Mouse (Mus musculus): ENCODE data around the gene Osbpl3.

The Osbpl3 gene

DNA sequence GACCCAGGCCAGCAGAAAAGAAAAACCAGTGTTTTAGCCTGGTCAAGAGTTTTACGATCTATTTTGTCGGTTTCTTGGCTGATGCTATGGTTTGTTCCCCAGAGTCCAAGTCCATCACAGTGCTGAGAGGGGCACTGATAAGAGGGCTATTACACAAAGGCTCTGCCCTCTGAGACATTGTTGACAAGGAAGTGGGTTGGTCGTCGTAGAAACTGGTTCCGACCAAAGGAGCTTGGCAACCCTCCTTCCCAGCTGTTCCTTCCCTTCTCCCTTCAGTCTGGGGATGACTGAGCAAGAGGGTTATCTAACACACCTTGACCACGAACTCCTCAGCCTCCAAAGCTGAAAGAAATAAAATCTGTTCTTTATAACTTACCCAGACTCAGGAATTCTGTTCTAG is 192.3 kb downstream of the Osbpl3 start, which contains the start of gene Gsdme:
Gsdme (minus strand) TSS at position 193 of the 400 bp plus-strand sequence.
- no peak for DNase-seq

DNA sequence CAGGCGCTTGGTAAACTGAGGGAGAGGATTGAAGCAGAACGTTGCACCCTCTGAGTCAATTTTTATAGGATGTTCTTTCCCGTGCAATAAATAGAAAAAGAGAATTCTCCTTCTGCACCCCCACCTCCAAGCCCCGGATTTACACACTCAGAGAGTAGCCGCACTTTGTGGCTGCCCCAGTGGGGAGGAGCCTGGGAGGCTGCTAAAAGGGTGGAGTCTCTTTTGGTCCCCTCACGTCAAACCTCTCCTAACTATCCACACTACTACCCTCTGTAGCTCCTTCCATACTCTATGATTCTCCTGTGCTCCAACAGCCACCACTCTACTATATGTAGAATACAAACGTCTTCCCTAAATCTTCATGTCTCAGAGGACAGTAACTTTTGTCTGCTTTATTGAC is 193.7 kb downstream of the Osbpl3 start:
- DNase-seq, result no peak

DNA sequence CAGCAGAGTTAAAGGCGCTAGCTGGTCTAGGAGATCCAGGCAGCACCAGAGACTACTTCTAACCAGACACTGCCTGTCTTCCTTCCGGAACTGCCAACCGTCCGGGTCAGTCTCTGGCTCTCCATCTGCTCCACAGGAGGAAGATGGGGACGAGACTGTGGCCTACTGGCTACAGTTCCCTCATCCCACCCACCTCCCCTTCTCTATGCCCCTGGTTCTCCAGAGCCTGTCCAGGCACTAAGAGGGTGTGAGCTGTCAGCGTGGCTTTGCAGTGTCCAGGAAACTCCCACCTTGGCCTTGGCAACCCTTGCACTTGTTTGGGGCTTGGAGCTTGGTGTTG is 194.1 kb downstream of the Osbpl3 start:
- no peak for DNase-seq

DNA sequence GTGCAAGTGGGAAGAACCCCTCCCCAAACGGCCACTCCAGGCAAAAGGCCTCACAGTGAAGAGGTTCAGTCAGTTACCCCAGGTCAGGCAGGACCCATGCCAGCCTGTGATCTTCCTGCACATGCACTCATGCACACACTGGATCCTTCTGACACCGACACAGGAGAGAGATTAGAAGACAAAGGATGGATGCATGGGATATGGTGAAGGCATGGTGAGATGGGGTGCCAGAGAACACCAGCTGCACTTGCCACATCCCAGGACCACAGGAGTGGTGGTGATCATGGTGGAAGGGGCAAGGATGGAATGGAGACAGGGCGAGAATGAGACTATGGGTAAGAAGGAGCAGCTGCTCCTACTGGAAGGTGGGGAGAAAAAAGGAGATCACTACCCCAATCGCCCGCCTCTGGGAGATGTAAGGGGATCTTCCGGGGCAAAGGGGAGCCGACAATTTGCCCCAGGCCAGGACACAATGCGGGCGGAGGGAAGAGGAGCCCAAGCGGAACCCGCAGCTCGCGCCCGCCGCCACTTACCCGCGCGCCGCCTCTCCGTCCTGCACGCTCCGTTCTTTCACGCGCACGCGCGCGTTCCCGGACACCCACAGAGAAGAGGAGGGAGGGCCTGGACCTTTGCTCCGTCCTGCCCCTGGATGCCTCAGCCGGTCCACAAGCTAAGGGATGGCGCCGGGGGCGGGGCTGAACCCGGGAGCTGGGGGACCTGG is 194.6 kb downstream of the Osbpl3 start:
- DNase-seq, result peak; percentile 94

DNA sequence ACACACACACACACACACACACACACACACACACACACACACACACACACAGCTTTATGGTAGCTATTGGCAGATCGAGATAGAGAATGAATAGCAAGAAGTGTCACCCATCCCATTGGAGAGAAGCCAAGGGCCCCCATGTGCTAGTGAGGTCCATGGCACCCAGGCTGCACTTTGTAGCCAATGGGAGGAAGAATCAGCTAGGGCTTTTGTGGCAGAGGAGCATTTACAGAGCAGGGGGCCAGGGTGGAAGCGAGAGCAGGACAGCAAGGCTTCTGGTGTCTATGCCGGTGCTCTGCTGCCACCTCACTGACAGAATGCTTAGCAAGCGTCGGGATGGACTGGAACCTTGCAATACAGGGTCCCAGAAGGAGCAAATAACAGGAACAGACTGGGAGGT is 200.6 kb downstream of the Osbpl3 start:
- no peak for DNase-seq

DNA sequence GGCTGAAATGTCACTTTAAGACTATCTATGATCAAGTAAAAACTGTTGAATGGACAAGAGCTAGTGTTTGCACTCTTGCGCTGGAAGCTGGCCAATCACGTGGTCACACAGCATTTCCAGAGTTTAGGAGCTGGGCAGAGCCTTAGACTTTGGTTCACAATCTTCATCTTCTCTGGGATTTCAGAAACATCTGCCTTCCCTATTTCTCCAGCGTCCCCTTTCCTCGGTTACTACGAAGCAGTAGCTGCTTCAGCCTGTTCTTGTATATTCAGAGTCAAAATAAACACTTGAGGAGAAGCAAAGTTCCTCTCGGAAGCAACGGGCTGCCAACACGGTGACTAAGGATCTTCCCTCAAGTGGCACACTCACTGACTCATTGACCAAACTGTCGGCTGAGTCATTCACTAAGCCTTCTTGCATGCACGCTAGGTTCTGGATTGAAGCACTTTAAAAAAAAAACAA is 201.2 kb downstream of the Osbpl3 start:
- DNase-seq, result peak; percentile 78 to 87

DNA sequence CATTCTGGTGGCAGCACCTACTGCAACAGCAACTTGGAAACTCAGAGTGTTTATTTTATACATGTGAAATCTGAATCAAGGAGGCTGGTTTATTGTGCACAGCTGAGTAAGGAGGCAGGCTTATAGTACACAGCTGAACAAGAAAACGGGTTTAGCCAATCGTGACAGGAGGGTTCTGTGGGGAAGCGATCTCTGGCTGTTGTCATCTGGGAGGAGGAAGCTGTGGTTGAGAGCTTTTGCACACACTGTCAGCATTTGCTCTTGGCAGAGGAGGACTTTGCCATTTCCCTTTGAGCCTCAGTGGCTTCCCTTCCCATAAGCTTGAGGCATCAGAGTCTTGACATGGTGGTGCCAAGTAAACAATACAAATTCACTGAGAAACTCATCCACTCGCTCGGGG is 203.3 kb downstream of the Osbpl3 start:
- no peak for DNase-seq

DNA sequence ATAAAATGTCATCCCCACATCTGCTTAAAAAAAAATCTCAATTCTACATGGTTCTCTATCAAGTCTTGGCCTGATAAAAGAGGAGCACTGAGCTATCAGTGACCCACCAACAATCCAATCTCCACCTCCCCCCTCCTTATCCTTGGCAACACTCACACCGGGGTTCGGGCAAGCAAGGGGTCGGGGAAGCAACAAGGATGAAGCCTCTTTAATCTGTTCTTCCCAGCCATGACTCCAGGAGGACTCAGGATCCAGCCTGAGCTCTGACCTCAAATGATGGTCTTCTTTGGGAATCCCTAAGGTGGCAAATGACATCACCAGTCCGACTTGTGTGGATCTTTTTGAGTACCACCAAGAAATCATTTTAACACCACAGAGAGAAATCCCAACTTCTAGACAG is 208.2 kb downstream of the Osbpl3 start:
- no peak for DNase-seq

DNA sequence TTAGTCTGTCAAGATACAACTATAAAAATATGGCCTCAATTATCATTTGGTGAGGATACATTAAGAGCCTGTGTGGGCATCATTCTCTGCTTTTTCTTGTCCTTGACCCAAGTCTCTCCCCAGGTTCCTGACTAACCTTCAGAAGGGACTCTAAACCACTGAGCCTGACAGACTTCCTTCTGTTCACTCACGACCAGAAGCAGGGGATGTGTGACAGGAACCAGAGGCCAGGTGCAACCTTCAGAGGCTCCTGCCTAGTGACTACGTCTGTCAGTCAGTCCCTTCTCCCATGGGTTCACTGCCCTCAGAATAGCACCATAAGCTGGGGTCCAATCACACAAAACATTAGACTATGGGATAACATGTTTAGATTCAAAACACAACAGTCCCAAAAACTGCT is 208.6 kb downstream of the Osbpl3 start:
- no peak for DNase-seq

DNA sequence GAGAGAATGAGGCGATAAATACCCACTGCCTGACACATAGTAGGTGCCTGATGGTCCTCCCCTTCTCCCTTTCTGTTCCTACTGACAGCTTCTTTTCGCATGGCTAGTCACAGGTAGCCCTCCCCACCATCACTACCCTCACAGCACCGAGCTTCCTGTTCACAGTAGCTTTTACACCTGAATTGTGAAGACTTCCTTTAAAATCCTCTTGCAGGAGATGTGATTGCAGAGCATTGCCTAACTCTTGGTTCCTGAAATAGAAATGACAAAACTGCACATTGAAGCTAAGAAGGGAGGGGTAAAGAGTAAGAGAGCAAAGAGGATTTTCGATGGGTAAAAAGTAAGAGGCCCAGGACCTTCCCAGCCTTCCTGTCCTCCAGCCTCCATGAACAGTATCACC is 211.0 kb downstream of the Osbpl3 start:
- DNase-seq, result no peak

DNA sequence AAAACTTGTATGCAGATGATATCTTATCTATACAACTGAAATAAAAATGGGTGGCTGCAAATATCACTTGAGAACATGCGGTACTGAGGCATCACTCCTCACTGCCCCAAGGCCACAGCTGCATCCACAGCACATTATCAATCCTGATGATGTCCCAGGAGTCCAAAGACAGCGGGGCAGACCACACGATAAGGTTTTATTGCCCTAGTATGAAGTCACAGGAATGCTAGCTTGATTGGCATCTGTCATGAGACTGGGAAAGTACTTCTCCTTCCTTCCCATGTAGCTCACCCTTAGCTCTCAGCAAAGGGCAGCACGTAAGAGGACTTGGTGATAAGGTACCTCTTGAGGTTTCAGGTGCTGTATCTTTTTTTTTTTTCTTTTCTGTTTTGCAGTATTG is 211.9 kb downstream of the Osbpl3 start:
- no peak for DNase-seq
